Mouse (Mus musculus) neural tube, embryonic 11.5 days (tissue): ENCODE measurements around the gene Pld1. TPM values are rescaled to one million over a fixed set of nuclear protein-coding genes. Genes with fewer than 3 reads are reported as not detected.

ENCODE experiments used
- ATAC-seq: fragments of 200-750 bp; cut with Nextera tagmentation; 2 replicates; pipeline ENCODE4 v1.8.0; 2017; ENCODE audit warnings: moderate number of reproducible peaks, mild to moderate bottlenecking, moderate TSS enrichment, moderate library complexity; ENCODE audit not compliant: insufficient read depth, low FRiP score, low TSS enrichment
- DNase-seq: peaks from one replicate; pipeline ENCODE4 v3.0.0-alpha.2; 2015; ENCODE audit warnings: low spot score
- H3K27ac ChIP-seq: fragments of 300-500 bp; sonication (generic); 2 replicates; pipeline ENCODE4 v1.5.1; 2014; ENCODE audit warnings: low read depth, mild to moderate bottlenecking, low read length
- H3K27me3 ChIP-seq: fragments of 300-500 bp; sonication (generic); 2 replicates; pipeline ENCODE4 v1.6.1; 2014; ENCODE audit warnings: mild to moderate bottlenecking, low read length, mixed read lengths; ENCODE audit not compliant: control insufficient read depth, insufficient read depth
- H3K36me3 ChIP-seq: fragments of 300-500 bp; sonication (generic); 2 replicates; pipeline ENCODE4 v1.6.1; 2014; ENCODE audit warnings: mild to moderate bottlenecking, low read length, moderate library complexity, mixed read lengths; ENCODE audit not compliant: control insufficient read depth, insufficient read depth
- H3K4me1 ChIP-seq: fragments of 300-500 bp; sonication (generic); 2 replicates; pipeline ENCODE4 v1.6.1; 2014; ENCODE audit warnings: low read length, mixed read lengths; ENCODE audit not compliant: control insufficient read depth, insufficient read depth
- H3K4me2 ChIP-seq: fragments of 300-500 bp; sonication (generic); 2 replicates; pipeline ENCODE4 v1.6.1; 2014; ENCODE audit warnings: low read depth, mild to moderate bottlenecking, moderate library complexity
- H3K4me3 ChIP-seq: fragments of 300-500 bp; sonication (generic); 2 replicates; pipeline ENCODE4 v1.5.1; 2014; ENCODE audit warnings: low read depth, low read length
- H3K9ac ChIP-seq: fragments of 300-500 bp; sonication (generic); 2 replicates; pipeline ENCODE4 v1.6.1; 2014; ENCODE audit warnings: mild to moderate bottlenecking, low read length
- H3K9me3 ChIP-seq: fragments of 300-500 bp; sonication (generic); 2 replicates; pipeline ENCODE4 v1.6.1; 2016; ENCODE audit warnings: low read length; ENCODE audit not compliant: control insufficient read depth
- WGBS: fragments of 180-500 bp; shearing (Covaris S2); extraction: QIAGEN DNeasy Blood & Tissue Kit; methylation state at CpG from one replicate; pipeline ENCODE4 v1.1.7; 2014; 5-methylcytosine and 5-hydroxymethylcytosine counted together
- polyA plus RNA-seq: library from polyadenylated mRNA; unstranded; fragments of >200 nt; fragmentation: Nextera tagmentation; extraction: Ambion mirVana; gene quantifications from 2 replicates; pipeline ENCODE4 v1.2.1, GENCODE M21; 2014

Gene Pld1
- polyA plus RNA-seq, 1 experiment from 2014 or later, result 2.7 TPM

DNA sequence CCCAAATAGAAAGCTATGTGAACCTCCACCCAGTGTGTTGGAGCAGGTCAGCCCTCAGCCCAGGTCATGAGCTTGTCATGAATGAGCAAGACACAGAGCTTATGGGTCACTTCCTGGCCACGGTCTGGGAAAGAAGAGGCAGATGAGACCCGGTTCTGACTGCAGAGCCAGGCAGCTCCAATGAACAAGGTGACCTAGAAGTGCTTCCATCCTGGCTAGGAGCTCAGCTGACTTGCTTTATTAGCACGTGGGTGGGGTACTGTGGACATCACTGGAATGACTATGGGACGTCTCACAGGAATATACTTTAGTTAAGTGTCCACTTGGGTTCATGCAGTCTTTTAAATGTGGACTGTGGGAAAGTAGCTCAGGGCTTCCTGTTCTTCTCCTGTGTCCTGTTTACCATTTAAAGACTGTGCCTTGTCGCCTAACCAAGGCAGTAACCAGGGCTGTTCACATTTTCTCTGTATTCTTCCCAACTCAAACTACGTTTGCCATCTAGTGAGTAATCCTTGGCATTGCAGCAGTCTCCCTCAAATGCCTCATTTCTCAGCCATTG lies 169.0 kb downstream of the Pld1 start:
- 52% methylated on average over 6 of the region's 6 CpGs for WGBS
- H3K27ac ChIP-seq, result no peak overlapping the region
- H3K27me3 ChIP-seq, result no peaks in the 10 kb centered on the region
- H3K4me2 ChIP-seq, result no peak overlapping the region
- no peak overlapping the region for H3K4me3 ChIP-seq
- H3K9me3 ChIP-seq, result no peaks in the 10 kb centered on the region
- ATAC-seq (0 out of 2 replicates have a peak, but pooled peaks have one; percentile 31), DNase-seq (peak; percentile 27)
- H3K4me1 ChIP-seq, result no peaks in the 10 kb centered on the region
- no peaks in the 10 kb centered on the region for H3K36me3 ChIP-seq
- no peak overlapping the region for H3K9ac ChIP-seq

DNA sequence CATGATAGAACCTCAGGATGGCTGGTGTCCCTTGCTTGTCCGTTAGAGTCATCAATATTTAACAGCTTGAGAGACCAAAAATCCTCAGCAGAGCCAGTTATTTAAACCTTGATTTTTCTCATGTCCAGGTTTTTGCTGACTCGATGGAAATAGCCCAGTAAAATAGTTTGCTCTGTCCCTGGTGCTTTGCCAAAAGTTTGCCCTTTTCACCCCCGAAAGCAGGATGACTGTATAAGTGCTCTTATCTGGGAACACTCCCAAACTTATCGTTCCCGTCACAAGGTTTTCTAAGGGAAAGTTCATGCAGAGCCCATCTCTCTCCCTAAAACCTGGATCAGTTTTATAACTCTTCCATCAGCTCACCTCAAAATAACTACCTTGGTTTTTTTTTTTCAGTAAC lies 173.0 kb downstream of the Pld1 start:
- WGBS, result 87% methylated on average over 5 of the region's 5 CpGs
- H3K36me3 ChIP-seq, result no peaks in the 10 kb centered on the region
- H3K9me3 ChIP-seq, result no peaks in the 10 kb centered on the region
- no peak overlapping the region for H3K27ac ChIP-seq
- no peak overlapping the region for H3K9ac ChIP-seq
- no peak for DNase-seq
- H3K27me3 ChIP-seq, result no peaks in the 10 kb centered on the region
- no peak overlapping the region for H3K4me3 ChIP-seq
- no peak overlapping the region for H3K4me2 ChIP-seq
- no peaks in the 10 kb centered on the region for H3K4me1 ChIP-seq
- ATAC-seq, result no peak

DNA sequence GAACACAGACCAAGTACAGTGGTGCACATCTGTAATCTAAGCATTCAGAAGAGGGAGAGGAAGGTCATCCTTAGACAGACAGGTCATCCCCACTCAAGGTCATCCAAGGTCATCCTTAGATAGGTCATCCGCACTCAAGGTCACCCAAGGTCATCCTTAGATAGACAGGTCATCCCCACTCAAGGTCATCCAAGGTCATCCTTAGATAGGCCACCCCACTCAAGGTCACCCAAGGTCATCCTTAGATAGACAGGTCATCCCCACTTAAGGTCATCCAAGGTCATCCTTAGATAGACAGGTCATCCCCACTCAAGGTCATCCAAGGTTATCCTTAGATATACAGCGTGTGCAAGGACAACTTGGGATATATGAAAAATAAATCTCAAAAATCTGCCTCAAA lies 175.4 kb downstream of the Pld1 start:
- Histone ChIP-seq H3K4me2 (no peak overlapping the region), H3K4me1 (no peaks in the 10 kb centered on the region), H3K9me3 (no peaks in the 10 kb centered on the region), H3K27ac (no peak overlapping the region), H3K4me3 (no peak overlapping the region), H3K36me3 (no peaks in the 10 kb centered on the region), H3K27me3 (no peaks in the 10 kb centered on the region), H3K9ac (no peak overlapping the region)
- DNase-seq (no peak), ATAC-seq (no peak)
- 87% methylated on average over 2 of the region's 2 CpGs for WGBS

DNA sequence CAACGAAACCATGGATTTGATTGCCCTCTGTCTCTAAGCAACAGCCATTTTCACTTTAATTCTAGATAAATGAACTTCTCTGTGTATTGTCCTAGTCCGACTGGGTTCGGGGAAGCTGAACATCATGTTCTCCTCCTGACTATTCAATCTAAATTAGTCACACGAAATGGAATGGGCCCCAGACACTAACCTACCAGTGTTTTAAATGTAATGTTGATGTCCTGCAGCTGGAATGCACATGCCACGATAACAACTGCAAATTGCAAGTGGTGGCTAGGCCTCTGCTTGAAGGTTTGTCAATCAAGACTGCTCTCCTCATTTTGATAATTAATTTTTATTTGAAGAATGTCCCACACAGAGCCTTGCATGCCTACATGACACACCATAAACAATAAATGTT lies 203.2 kb downstream of the Pld1 start:
- Histone ChIP-seq H3K9me3 (no peaks in the 10 kb centered on the region), H3K4me3 (no peak overlapping the region), H3K36me3 (no peaks in the 10 kb centered on the region), H3K4me2 (no peak overlapping the region), H3K9ac (no peak overlapping the region), H3K27ac (no peak overlapping the region), H3K27me3 (no peaks in the 10 kb centered on the region), H3K4me1 (no peaks in the 10 kb centered on the region)
- WGBS, result 71% methylated on average over 5 of the region's 5 CpGs
- ATAC-seq (no peak), DNase-seq (no peak)

DNA sequence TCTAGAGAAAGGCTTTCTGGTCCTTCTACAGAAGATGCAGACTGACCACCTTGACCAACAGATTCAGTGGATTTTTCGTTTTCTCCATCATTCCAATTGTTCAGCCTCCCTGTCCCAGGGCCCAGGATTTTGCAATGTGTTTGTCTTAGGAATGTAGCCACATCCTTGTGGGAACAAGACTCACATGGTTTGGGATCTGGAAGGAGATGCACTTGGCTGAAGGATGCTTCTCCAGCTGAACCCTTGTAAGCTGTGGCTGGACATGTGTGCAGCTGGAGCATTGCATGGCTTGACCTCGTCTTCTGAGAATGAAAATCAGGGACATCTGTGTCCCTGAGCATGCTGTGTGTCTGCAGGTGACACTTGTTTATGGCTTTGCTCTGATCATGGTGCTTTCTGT lies 203.6 kb downstream of the Pld1 start:
- Histone ChIP-seq H3K27ac (no peak overlapping the region), H3K4me1 (no peaks in the 10 kb centered on the region), H3K9me3 (no peaks in the 10 kb centered on the region), H3K4me3 (no peak overlapping the region), H3K36me3 (no peaks in the 10 kb centered on the region), H3K4me2 (no peak overlapping the region), H3K9ac (no peak overlapping the region), H3K27me3 (no peaks in the 10 kb centered on the region)
- DNase-seq (no peak), ATAC-seq (no peak)
- 81% methylated on average over 2 of the region's 2 CpGs for WGBS

DNA sequence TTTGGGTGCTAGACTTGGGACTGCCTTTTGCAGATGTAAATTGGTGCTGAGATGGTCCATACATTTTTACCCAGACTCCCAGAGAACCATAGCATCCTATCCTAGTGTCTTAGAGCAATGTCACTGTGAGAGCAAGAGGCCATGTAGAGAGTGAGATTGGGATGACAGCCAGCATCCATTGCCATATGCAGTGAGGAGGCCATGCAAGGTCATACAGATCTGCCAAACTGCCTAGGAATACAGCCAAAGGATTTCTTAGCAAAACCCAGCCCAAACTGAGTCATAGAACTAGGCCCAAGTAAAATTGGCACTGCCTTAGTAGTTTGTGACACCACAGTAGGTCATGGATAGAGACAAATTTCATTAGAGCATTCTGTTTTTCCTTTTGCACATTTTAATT lies 206.2 kb downstream of the Pld1 start:
- DNase-seq (no peak), ATAC-seq (no peak)
- Histone ChIP-seq H3K4me2 (no peak overlapping the region), H3K4me1 (no peaks in the 10 kb centered on the region), H3K9ac (no peak overlapping the region), H3K36me3 (no peaks in the 10 kb centered on the region), H3K4me3 (no peak overlapping the region), H3K9me3 (no peaks in the 10 kb centered on the region), H3K27ac (no peak overlapping the region), H3K27me3 (no peaks in the 10 kb centered on the region)

DNA sequence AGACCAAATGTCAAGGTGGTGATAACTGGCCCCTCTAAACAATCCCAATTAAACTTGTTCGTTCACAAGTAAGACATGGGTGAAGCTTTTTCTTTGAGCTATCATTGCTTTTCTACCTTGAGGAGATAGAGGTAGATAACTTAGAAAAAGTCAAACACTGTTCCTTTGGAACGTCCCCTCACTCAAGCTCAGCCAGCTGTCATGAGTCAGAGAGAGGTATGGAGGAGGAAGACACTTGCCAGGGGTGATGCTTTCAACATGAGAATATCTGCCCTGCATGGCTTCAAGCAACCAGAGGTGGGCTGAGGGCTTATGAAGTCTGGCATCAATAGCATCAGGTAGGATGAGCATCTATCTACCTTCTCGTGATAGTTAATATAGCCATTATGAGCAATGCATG lies 207.0 kb downstream of the Pld1 start:
- ATAC-seq, result no peak
- H3K4me3 ChIP-seq, result no peak overlapping the region
- WGBS, result 85% methylated on average over 3 of the region's 3 CpGs

DNA sequence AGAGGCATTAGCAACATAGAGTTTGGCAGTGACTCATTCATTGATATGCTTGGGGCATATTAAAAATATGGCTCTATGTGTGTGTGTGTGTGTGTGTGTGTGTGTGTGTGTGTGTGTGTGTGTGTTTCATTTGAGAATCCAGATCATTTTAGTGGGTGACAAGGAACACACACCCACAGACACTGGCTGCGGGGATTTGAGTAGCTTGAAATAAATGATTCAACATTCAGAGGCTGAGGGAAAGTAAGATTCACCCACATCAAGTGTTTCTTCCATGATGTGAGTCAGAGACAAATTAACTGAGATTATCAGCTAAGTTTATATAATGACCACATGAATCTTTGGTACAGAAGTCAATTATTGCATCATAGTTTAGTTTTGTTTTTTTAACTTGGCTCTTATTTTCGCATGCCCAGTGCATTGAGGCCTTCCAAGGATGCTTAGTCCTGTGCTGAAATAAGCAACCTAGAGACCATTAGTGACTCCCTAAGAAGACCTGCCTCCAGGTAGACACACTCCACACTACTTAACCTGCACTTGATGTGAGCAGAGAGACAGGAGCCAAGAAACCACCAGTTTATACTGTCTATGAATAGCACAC lies 211.3 kb downstream of the Pld1 start:
- no peaks in the 10 kb centered on the region for H3K27me3 ChIP-seq
- no peak for DNase-seq
- no peak for ATAC-seq

More for the DNA sequence above, 207.0 kb downstream of the Pld1 start:
- Histone ChIP-seq H3K4me2 (no peak overlapping the region), H3K36me3 (no peaks in the 10 kb centered on the region), H3K27ac (no peak overlapping the region), H3K27me3 (no peaks in the 10 kb centered on the region), H3K9me3 (no peaks in the 10 kb centered on the region), H3K9ac (no peak overlapping the region), H3K4me1 (no peaks in the 10 kb centered on the region)
- no peak for DNase-seq

DNA sequence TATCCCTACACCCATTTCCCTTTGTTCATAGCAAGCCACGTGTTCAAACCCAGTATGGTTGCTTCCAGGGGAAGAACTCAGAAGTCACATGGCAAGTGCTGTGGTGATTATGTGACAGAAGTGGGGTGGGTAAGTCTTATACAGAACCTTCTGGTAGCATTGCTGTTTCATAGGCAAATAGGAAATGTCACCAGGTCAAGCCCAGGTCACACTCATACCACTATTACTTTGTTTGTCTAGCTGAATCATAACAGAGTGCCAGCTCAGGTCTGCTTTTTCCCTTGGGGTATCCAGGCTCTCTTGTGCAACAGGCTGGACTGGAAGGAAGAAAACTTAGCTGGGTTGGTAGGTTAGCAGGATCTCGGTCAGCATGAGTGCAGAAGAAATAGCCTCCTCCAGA lies 219.5 kb downstream of the Pld1 start:
- H3K36me3 ChIP-seq, result no peaks in the 10 kb centered on the region
- no peaks in the 10 kb centered on the region for H3K4me1 ChIP-seq
- no peak for DNase-seq
- 79% methylated on average over 2 of the region's 2 CpGs for WGBS
- H3K9me3 ChIP-seq, result no peaks in the 10 kb centered on the region
- no peak for ATAC-seq
- H3K27ac ChIP-seq, result no peak overlapping the region
- H3K27me3 ChIP-seq, result no peaks in the 10 kb centered on the region
- no peak overlapping the region for H3K4me2 ChIP-seq
- H3K9ac ChIP-seq, result no peak overlapping the region
- no peak overlapping the region for H3K4me3 ChIP-seq

More for the DNA sequence above, 211.3 kb downstream of the Pld1 start:
- Histone ChIP-seq H3K4me2 (no peak overlapping the region), H3K9me3 (no peaks in the 10 kb centered on the region), H3K36me3 (no peaks in the 10 kb centered on the region), H3K4me3 (no peak overlapping the region), H3K27ac (no peak overlapping the region), H3K9ac (no peak overlapping the region), H3K4me1 (no peaks in the 10 kb centered on the region)
- WGBS, result 89% methylated on average over 2 of the region's 2 CpGs
